In genomic region chr6:94594096-94594665, GRCm38 (mm10) we compare ENCODE assay signal across 18 mouse cellular contexts.
A peak's percentile ranks its signal among the peaks of the same experiment; 100 is the strongest.
DNase-seq lines count a peak whose midpoint lies in the region; ATAC-seq and TF ChIP-seq lines count a peak whose summit lies in the region.
"Had no signal": no experiment of that assay in that cellular context is flagged by ENCODE, and none has a peak within 500 bp of the region (broad histone marks: within the 10 kb centered on the region; RNA-seq: fewer than 3 reads in every experiment).

No protein-coding gene starts in this region.

- H3K4me2 ChIP-seq in forebrain, postnatal 0 days (ENCODE audit: low read depth): no peak overlapping the region
- H3K4me2 ChIP-seq in heart, embryonic 14.5 days (ENCODE audit: low read length): no peak overlapping the region
- H3K4me2 ChIP-seq: hindbrain, embryonic 15.5 days; liver, embryonic 12.5 days had no signal

- no peak for TF ChIP-seq EP300 in heart, adult 2 months (IDR thresholded peaks at IDR 0.05; ENCODE audit: insufficient read depth, low read depth, low read length)

- intact Hi-C loops in heart, adult 2 months (cut with DNase I): no loop called here

- no peak for TF ChIP-seq POLR2A in heart, adult 2 months (IDR thresholded peaks at IDR 0.05; ENCODE audit: insufficient read depth, low read depth, low read length)

- no peak for ATAC-seq in forebrain, postnatal 0 days
- no peak for ATAC-seq in heart, embryonic 14.5 days (ENCODE audit: insufficient number of reproducible peaks, insufficient read depth, low FRiP score, low read depth)
- ATAC-seq: forebrain, embryonic 16.5 days; liver, embryonic 12.5 days had no signal

- no peak overlapping the region for H3K27ac ChIP-seq in forebrain, embryonic 10.5 days
- no peak overlapping the region for H3K27ac ChIP-seq in forebrain, postnatal 0 days (ENCODE audit: low read depth, low read length)
- peak overlapping the region; percentile 26 to 87; a peak in 3 of 4 replicates for H3K27ac ChIP-seq in heart, embryonic 14.5 days (replicated peaks in 1 of 2; ENCODE audit: control insufficient read depth in 1 of 2, insufficient read depth in 1 of 2, low read depth in 2 of 2, low read length in 2 of 2)
- H3K27ac ChIP-seq in heart, adult 2 months: no peak overlapping the region
- H3K27ac ChIP-seq: hindbrain, embryonic 15.5 days; liver, embryonic 12.5 days had no signal

- H3K9me3 ChIP-seq in forebrain, embryonic 10.5 days: no peaks in the 10 kb centered on the region
- no peaks in the 10 kb centered on the region for H3K9me3 ChIP-seq in forebrain, postnatal 0 days (ENCODE audit: low read length)
- no peaks in the 10 kb centered on the region for H3K9me3 ChIP-seq in heart, embryonic 14.5 days (ENCODE audit: control insufficient read depth, low read length)
- H3K9me3 ChIP-seq: hindbrain, embryonic 15.5 days had no signal

- no peaks in the 10 kb centered on the region for H3K79me2 ChIP-seq in heart, adult 2 months (replicated peaks; ENCODE audit: control insufficient read depth, insufficient read depth, low read length)

- peak; percentile 12 for DNase-seq in forebrain, embryonic 10.5 days (ENCODE audit: extremely low spot score, low spot score)
- no peak for DNase-seq in forebrain, postnatal 0 days
- DNase-seq in heart, adult 2 months: no peak
- peak; percentile 4 for DNase-seq in kidney, postnatal 10 days
- DNase-seq in kidney, postnatal 36 days: no peak
- DNase-seq in urinary bladder, postnatal 4 days (ENCODE audit: low spot score in 2 of 2): peak; percentile 12 to 41
- no peak for DNase-seq in urinary bladder, adult 18-20 months (ENCODE audit: low spot score in 2 of 2)
- DNase-seq: adrenal gland, postnatal 25 days; cerebellum, adult 9-11 months; embryo, embryonic 11 days; kidney, postnatal 14 days; right cerebral cortex, postnatal 25 days had no signal

- peaks cover 7% of the 10 kb centered on the region for H3K36me3 ChIP-seq in forebrain, embryonic 10.5 days (replicated peaks)
- H3K36me3 ChIP-seq in forebrain, postnatal 0 days (ENCODE audit: insufficient read depth): no peaks in the 10 kb centered on the region
- no peaks in the 10 kb centered on the region for H3K36me3 ChIP-seq in heart, embryonic 14.5 days (ENCODE audit: control insufficient read depth, insufficient read depth, low read length)
- H3K36me3 ChIP-seq in heart, adult 2 months (ENCODE audit: control insufficient read depth, insufficient read depth, low read length): peaks cover 3% of the 10 kb centered on the region
- H3K36me3 ChIP-seq: hindbrain, embryonic 15.5 days; liver, embryonic 12.5 days had no signal

- H3K9ac ChIP-seq in forebrain, postnatal 0 days: no peak overlapping the region
- H3K9ac ChIP-seq in heart, embryonic 14.5 days (ENCODE audit: low read length): no peak overlapping the region; the same call in 1 of the 2 replicates
- H3K9ac ChIP-seq in heart, adult 2 months (ENCODE audit: low read depth, low read length): no peak overlapping the region
- H3K9ac ChIP-seq: hindbrain, embryonic 15.5 days; liver, embryonic 12.5 days had no signal

- peaks cover 36% of the 10 kb centered on the region for H3K4me1 ChIP-seq in forebrain, embryonic 10.5 days
- peaks cover 4% of the 10 kb centered on the region; the same call in 1 of the 2 replicates for H3K4me1 ChIP-seq in forebrain, postnatal 0 days (ENCODE audit: insufficient read depth)
- H3K4me1 ChIP-seq in heart, embryonic 14.5 days (ENCODE audit: control insufficient read depth in 2 of 2, insufficient read depth in 2 of 2, low read length in 2 of 2): peaks cover 43 to 63% of the 10 kb centered on the region in 2 experiments
- peaks cover 7% of the 10 kb centered on the region for H3K4me1 ChIP-seq in heart, adult 2 months (ENCODE audit: control insufficient read depth, insufficient read depth, low read length)
- H3K4me1 ChIP-seq: liver, embryonic 12.5 days; megakaryocyte, embryonic 14.5 days had no signal

- 85% methylated on average over 6 of the region's 6 CpGs for WGBS in forebrain, embryonic 10.5 days
- 47% methylated on average over 6 of the region's 6 CpGs for WGBS in forebrain, postnatal 0 days
- 50% methylated on average over 6 of the region's 6 CpGs for WGBS in heart, embryonic 14.5 days
- 74% methylated on average over 6 of the region's 6 CpGs for WGBS in heart, adult 2 months

- no peak for TF ChIP-seq CTCF in forebrain, postnatal 0 days (IDR thresholded peaks at IDR 0.05; ENCODE audit: low read depth)
- TF ChIP-seq CTCF in heart, adult 2 months (IDR thresholded peaks at IDR 0.05): no peak

- no peak overlapping the region for H3K4me3 ChIP-seq in forebrain, embryonic 10.5 days
- H3K4me3 ChIP-seq in forebrain, postnatal 0 days (ENCODE audit: low read depth, low read length): no peak overlapping the region
- H3K4me3 ChIP-seq in heart, embryonic 14.5 days (ENCODE audit: control insufficient read depth in 1 of 2, insufficient read depth in 1 of 2, low read depth in 1 of 2, low read length in 2 of 2): no peak overlapping the region
- no peak overlapping the region for H3K4me3 ChIP-seq in heart, adult 2 months
- H3K4me3 ChIP-seq: hindbrain, embryonic 15.5 days; liver, embryonic 12.5 days; megakaryocyte, embryonic 14.5 days had no signal

- H3K27me3 ChIP-seq in forebrain, embryonic 10.5 days (ENCODE audit: poor library complexity, severe bottlenecking): no peaks in the 10 kb centered on the region
- no peaks in the 10 kb centered on the region for H3K27me3 ChIP-seq in forebrain, postnatal 0 days (ENCODE audit: insufficient read depth, low read length)
- H3K27me3 ChIP-seq in heart, embryonic 14.5 days (ENCODE audit: control insufficient read depth, insufficient read depth, low read length): no peaks in the 10 kb centered on the region
- no peaks in the 10 kb centered on the region for H3K27me3 ChIP-seq in heart, adult 2 months (ENCODE audit: control insufficient read depth, insufficient read depth, low read length)
- H3K27me3 ChIP-seq: CH12.LX; hindbrain, embryonic 15.5 days; liver, embryonic 12.5 days; megakaryocyte, embryonic 14.5 days had no signal

Comparison
In these comparisons a context has a peak if more than half of its experiments do, and no peak if none do; other contexts are left out.
1. DNase-seq: peak in forebrain, embryonic 10.5 days (single experiment), kidney, postnatal 10 days (single experiment) and urinary bladder, postnatal 4 days (2 of 2); none in forebrain, postnatal 0 days (single experiment), heart, adult 2 months (0 of 2), kidney, postnatal 36 days (0 of 2) and urinary bladder, adult 18-20 months (0 of 2).
2. H3K27ac ChIP-seq: peak in heart, embryonic 14.5 days (2 of 2); none in forebrain, embryonic 10.5 days (single experiment), forebrain, postnatal 0 days (single experiment) and heart, adult 2 months (single experiment).